Mouse (Mus musculus) heart, adult 2 months (tissue): ENCODE data around the gene Aagab.

ENCODE experiments used
- CTCF ChIP-seq: fragments of 200-600 bp; IDR thresholded peaks from 2 replicates; pipeline ENCODE4 v1.8.1; 2022; ENCODE audit warnings: antibody characterized with exemption, mild to moderate bottlenecking, moderate library complexity
- EP300 ChIP-seq: fragments of 200-500 bp; IDR thresholded peaks from 2 replicates; pipeline ENCODE4 v1.6.1; 2011; ENCODE audit warnings: low read depth, low read length, control low read depth; ENCODE audit not compliant: insufficient read depth
- POLR2A ChIP-seq: fragments of 200-500 bp; IDR thresholded peaks from 2 replicates; pipeline ENCODE4 v1.6.1; 2011; ENCODE audit warnings: mild to moderate bottlenecking, low read depth, low read length, control low read depth; ENCODE audit not compliant: insufficient read depth

- TF ChIP-seq POLR2A: no peak
- TF ChIP-seq EP300: no peak
- no peak for TF ChIP-seq CTCF
Observed at GRCm38 (mm10) chr9:63603849-63604248, 1.4 kb downstream of the Aagab start.
